13 mouse cellular contexts compared by ENCODE assay signal in the genomic region with DNA sequence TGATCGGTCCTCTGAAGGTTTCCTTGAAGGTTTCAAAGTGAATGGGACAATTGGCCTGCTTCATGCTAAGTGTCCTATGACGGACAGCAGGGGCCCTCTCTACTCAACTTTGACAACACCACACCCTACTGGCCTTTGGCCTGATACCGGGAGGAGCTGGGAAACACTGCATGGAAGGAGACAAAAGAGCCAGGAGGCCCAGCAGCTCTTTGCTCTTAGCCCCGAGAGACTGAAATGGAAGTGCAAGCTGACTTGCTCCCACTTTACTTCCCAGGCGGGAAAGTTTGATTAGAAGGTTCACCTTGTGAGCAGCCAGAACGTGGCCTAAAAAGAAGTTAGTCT. TPM values are rescaled to one million over a fixed set of nuclear protein-coding genes. Genes with fewer than 3 reads are reported as not detected.
DNase-seq lines count a peak whose midpoint lies in the region; ATAC-seq and TF ChIP-seq lines count a peak whose summit lies in the region.
"Had no signal": no experiment of that assay in that cellular context is flagged by ENCODE, and none has a peak within 500 bp of the region (broad histone marks: within the 10 kb centered on the region; RNA-seq: fewer than 3 reads in every experiment).

No protein-coding gene starts in this region.

- DNase-seq in kidney, adult 9 months, result peak; percentile 8
- no peak for DNase-seq in kidney, postnatal 10 days
- DNase-seq in spleen, postnatal 36 days (ENCODE audit: low spot score in 2 of 2), result peak; percentile 6 to 12
- no peak for DNase-seq in spleen, adult 12 weeks (ENCODE audit: low spot score)
- DNase-seq in stomach, postnatal 0 days (ENCODE audit: low spot score), result no peak
- DNase-seq in adipocyte (ENCODE audit: low spot score), result no peak
- DNase-seq: adrenal gland, postnatal 10 days; forebrain, postnatal 0 days; lung, postnatal 14 days; right cerebral cortex, postnatal 25 days had no signal

- H3K4me1 ChIP-seq in stomach, postnatal 0 days (replicated peaks; ENCODE audit: control insufficient read depth, insufficient read depth), result no peaks in the 10 kb centered on the region
- H3K4me1 ChIP-seq: liver, embryonic 12.5 days had no signal

- no peak for TF ChIP-seq EP300 in stomach, postnatal 0 days (optimal IDR thresholded peaks at IDR 0.05)

- H3K36me3 ChIP-seq in stomach, postnatal 0 days (ENCODE audit: control insufficient read depth, insufficient read depth, low read length), result no peaks in the 10 kb centered on the region
- H3K36me3 ChIP-seq: liver, embryonic 12.5 days had no signal

- H3K4me2 ChIP-seq in stomach, postnatal 0 days (replicated peaks; ENCODE audit: low read depth), result no peak overlapping the region

- ATAC-seq in granulocyte monocyte progenitor cell, adult 5-6 weeks (replicated peaks; ENCODE audit: poor library complexity, severe bottlenecking), result 0 out of 2 replicates have a peak, but pooled peaks have one; percentile 13
- ATAC-seq in stomach, postnatal 0 days (ENCODE audit: low FRiP score, low TSS enrichment), result no peak
- ATAC-seq: forebrain, postnatal 0 days; liver, embryonic 12.5 days had no signal

- no peak overlapping the region for H3K4me3 ChIP-seq in stomach, postnatal 0 days (ENCODE audit: low read depth, low read length)

- no peaks in the 10 kb centered on the region for H3K27me3 ChIP-seq in stomach, postnatal 0 days (ENCODE audit: control insufficient read depth, insufficient read depth, low read length)

- no peaks in the 10 kb centered on the region for H3K9me3 ChIP-seq in stomach, postnatal 0 days (ENCODE audit: control insufficient read depth, low read length)
- H3K9me3 ChIP-seq: liver, embryonic 12.5 days had no signal

- no peak overlapping the region for H3K27ac ChIP-seq in stomach, postnatal 0 days (replicated peaks)
- H3K27ac ChIP-seq: hindbrain, embryonic 14.5 days; liver, embryonic 12.5 days had no signal

- no peak overlapping the region for H3K9ac ChIP-seq in stomach, postnatal 0 days (ENCODE audit: low read length)
- H3K9ac ChIP-seq: liver, embryonic 12.5 days had no signal

- TF ChIP-seq CTCF in stomach, postnatal 0 days (IDR thresholded peaks at IDR 0.05; ENCODE audit: low read depth), result no peak

- 62% methylated on average over 6 of the region's 6 CpGs for WGBS in stomach, postnatal 0 days

RNA-seq across cellular contexts. Expression of a gene that starts 0.9 kb away (rescaled TPM):
- total RNA-seq in granulocyte monocyte progenitor cell, adult 5-6 weeks (2014; fragmentation: Nextera tagmentation), result not detected in 2 replicates
- under 0.01 TPM in 1 of 2 replicates, not detected in the other for total RNA-seq in granulocyte monocyte progenitor cell, adult 5-6 weeks (2017)
- polyA plus RNA-seq in stomach, postnatal 0 days (2015; fragmentation: Nextera tagmentation; extraction: Ambion mirVana), result 0.39 and 0.51 TPM in 2 replicates

Comparison
In these comparisons a context has a peak if more than half of its experiments do, and no peak if none do; other contexts are left out.
1. DNase-seq: peak in kidney, adult 9 months (single experiment) and spleen, postnatal 36 days (2 of 2); none in kidney, postnatal 10 days (single experiment), spleen, adult 12 weeks (single experiment), stomach, postnatal 0 days (single experiment) and adipocyte (single experiment).